1 mouse cellular context compared by ENCODE assay signal in the genomic region with DNA sequence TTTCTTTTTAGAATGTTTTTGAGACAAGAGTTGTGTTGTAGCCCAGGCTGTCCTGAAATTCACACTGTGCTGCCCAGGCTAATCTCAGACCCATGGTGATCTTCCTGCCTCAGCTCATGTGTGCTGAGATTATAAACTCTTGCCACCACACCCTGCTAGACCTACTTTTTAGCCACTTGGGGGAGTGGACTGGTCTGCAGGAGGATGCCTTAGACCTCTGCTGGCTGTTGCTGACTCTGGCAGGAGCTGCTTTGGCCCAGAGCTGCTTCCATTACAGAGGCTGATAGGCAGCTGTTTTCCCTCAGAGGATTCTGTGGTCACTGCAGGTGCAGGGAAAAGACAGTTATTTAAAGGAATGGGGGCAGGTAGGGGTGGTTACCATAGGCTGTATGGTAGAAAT.
TF ChIP-seq lines count a peak whose summit lies in the region.

No protein-coding gene starts in this region.

TF ChIP-seq in MEL, 35 proteins besides CTCF, POLR2A, EP300 and RAD21:
- TF ChIP-seq GATA1 (IDR thresholded peaks at IDR 0.05; ENCODE audit: low read depth, low read length) (no peak), POLR2AphosphoS5 (IDR thresholded peaks at IDR 0.05; ENCODE audit: borderline replicate concordance, low read depth, low read length) (no peak), POLR2AphosphoS2 (IDR thresholded peaks at IDR 0.05; ENCODE audit: low read length) (no peak), RCOR1 (IDR thresholded peaks at IDR 0.05; ENCODE audit: low read depth, low read length) (no peak), ZKSCAN1 (IDR thresholded peaks at IDR 0.05; ENCODE audit: low read depth, low read length) (no peak), E2F4 (IDR thresholded peaks at IDR 0.05; ENCODE audit: borderline replicate concordance, low read depth, low read length) (no peak), MAZ (IDR thresholded peaks at IDR 0.05; ENCODE audit: low read depth, low read length) (no peak), KAT2A (conservative IDR thresholded peaks at IDR 0.05; ENCODE audit: low read depth, low read length) (no peak), JUND (IDR thresholded peaks at IDR 0.05; ENCODE audit: low read depth, low read length) (no peak), MAFK (IDR thresholded peaks at IDR 0.05; ENCODE audit: borderline replicate concordance, low read depth, low read length) (no peak)
